Mouse (Mus musculus) common myeloid progenitor, adult 5-6 weeks (primary cell): Measurements from ENCODE around the gene Pdia6. TPM values are rescaled to one million over a fixed set of nuclear protein-coding genes. Genes with fewer than 3 reads are reported as not detected.
A peak's percentile ranks its signal among the peaks of the same experiment; 100 is the strongest.

Experiments used
- ATAC-seq: replicated peaks from 2 replicates; pipeline ENCODE4 v1.8.0; 2016; ENCODE audit warnings: low read depth, mild to moderate bottlenecking, moderate TSS enrichment, inconsistent platforms; ENCODE audit not compliant: poor library complexity, severe bottlenecking
- total RNA-seq: library from RNA; stranded (forward); fragments of 200-1000, 187-1606 nt; gene quantifications from 2 replicates; pipeline ENCODE4 v1.2.3, GENCODE M21; 2017

The Pdia6 gene
- total RNA-seq, 1 experiment from 2014 or later, result 278 TPM

- no peak for ATAC-seq
Observed at GRCm38 (mm10) chr12:17261005-17261404, 5.3 kb upstream of the Pdia6 start.

DNA sequence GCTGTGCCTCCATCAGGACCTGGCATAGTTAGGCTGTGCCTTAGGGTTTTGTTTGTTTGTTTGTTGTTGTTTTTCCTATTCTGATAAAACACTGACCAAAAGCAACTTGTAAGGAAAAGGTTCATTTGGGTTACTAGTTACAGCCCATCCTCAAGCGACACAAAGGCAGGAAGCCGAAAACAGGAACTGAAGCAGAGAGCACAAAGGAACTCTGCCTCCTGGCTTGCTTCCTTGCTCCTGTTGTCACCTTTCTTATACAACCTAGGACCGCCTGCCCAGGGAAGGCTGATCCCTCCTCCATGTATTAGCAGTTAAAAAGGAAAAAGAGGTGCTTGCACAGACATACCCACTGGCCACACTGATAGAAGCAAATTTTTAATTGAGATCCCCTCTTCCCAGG lies 2.5 kb upstream of the Pdia6 start:
- no peak for ATAC-seq

DNA sequence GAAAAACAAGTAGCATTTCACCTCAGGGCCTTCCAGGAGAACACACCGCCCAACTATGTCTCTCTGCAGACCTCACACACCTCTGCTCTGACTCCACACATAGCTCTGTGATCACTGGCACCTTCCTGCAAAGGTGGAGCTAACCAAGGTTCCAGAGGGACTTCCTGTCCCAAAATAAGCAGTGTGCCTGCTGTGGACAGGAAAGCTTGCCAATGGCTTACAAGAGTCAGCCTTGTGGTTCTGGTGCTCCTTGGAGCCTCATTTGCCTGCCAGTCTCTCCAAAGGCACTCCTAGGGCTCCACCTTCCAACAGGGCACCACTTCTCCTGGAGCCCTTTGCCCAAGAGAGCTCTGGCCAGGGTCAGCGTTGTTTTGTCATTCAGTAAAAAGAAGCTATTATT lies 1.5 kb upstream of the Pdia6 start:
- ATAC-seq, result no peak

- ATAC-seq, result no peak
Observed at GRCm38 (mm10) chr12:17266673-17266990, 287 bp downstream of the Pdia6 start.

DNA sequence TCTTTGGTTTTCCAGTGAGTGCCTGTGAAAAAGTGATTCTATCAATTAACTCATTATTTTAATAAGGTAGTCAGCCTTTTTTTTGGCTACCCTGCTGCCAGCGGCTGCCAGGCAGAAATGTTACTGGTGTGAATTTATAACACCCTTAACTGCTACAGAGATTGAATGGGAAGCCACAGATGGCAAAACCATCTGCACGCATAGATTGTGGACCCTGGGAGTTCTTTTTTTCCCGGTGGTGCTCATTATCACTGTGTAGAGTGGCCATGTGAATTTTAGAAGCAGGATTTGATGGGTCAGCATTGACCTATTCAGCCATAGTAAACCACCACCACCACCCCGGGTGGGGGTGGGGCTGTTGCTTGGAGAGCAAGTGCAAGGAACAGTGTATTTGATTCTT lies 971 bp downstream of the Pdia6 start:
- no peak for ATAC-seq

GRCm38 (mm10) chr12:17271272-17271671 lies 4.9 kb downstream of the Pdia6 start:
- peak; percentile 60 for ATAC-seq

DNA sequence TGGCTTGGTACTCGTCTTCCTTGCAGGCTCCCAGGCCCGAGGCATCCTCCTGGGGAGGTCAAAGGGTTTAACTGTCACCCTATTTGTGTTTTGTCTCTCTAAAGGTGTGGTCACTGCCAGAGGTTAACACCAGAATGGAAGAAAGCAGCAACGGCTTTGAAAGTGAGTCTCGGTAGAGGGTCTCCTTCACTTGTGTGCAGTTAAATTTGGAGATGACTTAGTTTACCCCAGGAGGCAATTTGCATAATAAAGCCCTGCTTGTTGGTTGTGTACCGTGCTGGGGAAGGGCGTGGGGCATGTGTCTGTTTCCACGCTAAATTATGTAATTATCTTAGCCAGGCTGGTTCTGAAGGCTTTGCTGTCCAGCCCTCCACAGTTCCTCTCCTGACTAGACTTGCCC lies 7.5 kb downstream of the Pdia6 start:
- ATAC-seq, result no peak

GRCm38 (mm10) chr12:17288496-17288895 lies 22.2 kb downstream of the Pdia6 start:
- ATAC-seq, result no peak

GRCm38 (mm10) chr12:17289060-17289459 lies 22.7 kb downstream of the Pdia6 start:
- no peak for ATAC-seq

GRCm38 (mm10) chr12:17289913-17290312 lies 23.6 kb downstream of the Pdia6 start:
- ATAC-seq, result no peak

DNA sequence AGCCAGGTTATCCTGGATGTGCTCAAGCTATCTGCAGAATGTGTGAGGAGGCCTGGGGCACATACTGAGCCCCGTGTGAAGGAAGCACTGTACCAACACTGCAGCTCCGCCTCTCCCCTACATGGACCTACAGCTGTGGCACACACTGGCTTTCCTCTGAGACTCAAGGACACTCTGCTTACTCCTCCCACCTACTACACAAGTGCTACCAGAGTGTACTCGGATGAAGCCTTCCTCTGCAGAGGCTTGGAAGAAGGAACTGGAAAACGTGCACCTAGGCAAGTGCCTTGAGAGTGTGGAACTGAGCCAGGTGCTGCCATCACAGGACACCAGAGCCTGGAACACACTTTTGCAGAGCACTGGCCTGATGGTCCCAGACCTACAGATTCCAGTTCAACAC lies 24.2 kb downstream of the Pdia6 start:
- no peak for ATAC-seq

GRCm38 (mm10) chr12:17296899-17297298 lies 30.6 kb downstream of the Pdia6 start:
- 0 out of 2 replicates have a peak, but pooled peaks have one; percentile 32 for ATAC-seq

DNA sequence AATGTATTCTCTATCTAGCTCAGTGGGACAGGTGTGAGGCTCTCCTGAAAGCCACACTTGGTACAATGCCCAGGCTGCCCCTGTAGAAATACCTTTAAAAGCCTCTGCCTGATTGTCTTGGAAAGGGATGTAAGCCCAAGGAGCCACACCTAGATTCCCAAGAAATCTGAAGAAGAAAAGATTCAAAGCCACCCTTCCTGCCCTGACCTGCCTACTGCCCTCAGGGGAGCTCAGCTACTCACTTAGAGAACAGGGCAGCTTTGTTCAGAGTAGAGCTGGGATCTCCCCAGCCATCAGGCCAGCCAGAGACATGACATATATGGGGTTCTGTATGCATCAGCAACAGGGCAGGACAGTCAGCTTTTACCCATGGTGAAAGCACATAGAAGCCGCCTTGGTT lies 33.6 kb downstream of the Pdia6 start:
- ATAC-seq, result no peak

DNA sequence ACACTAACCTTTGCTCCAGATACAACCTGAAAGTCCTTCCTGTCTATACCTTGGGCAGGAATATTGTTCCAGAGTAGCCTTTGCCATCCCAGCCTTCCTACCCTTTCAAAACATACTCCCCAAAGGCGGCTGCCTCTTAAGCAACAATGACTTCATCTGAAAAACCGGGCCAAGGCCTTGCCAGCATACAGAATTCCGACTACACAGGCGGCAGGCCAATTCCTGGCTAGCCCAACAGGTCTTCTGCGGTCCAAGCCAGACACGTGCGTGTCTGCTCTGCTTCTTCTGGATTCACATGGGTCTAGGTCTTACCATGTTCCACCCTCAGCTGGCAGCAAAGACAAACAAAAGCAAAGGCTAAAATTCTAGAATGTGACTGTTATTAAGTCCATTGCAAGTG lies 39.1 kb downstream of the Pdia6 start:
- ATAC-seq, result no peak

GRCm38 (mm10) chr12:17308246-17308645 lies 41.9 kb downstream of the Pdia6 start:
- 0 out of 2 replicates have a peak, but pooled peaks have one; percentile 15 for ATAC-seq

DNA sequence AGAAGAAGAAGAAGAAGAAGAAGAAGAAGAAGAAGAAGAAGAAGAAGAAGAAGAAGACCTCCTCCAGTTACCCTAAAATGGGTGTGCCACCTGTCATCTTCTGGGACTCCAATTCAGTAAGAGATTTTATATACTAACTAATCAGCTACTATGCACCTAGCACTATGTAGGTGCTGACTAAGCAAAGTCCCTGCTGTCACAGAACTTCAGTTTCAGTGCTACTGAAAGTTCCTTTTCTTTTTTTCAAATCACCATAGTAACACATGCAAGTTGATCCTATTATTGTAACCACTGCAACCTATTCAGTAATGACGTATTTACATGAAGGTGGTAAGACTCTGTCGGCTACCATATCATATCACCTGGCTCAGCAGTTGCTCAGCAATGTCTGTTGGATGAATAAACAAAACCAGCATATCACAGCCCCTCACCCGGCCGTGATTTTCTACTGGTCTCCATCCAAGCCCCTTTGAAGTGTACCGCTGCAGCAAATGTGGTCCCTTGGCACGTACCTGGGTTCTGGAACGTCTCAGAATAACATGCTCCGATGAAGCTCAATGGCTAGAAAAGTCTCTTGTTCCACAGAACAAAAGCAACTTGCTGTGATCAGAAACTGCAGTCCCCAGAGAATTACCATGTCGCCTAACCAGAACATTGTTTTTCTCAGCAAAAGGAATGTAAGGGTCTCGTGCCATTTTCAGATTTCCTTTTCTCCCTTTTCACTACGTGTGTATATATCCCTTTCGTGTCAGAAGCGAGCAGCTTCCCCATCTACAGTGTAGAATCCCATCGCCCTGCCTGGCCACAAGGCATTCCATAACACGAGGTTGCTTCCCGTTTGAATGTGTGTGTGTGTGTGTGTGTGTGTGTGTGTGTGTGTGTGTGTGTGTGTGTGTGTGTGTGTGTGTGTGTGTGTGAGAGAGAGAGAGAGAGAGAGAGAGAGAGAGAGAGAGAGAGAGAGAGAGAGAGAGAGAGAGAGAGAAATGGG lies 44.8 kb downstream of the Pdia6 start:
- ATAC-seq, result no peak

DNA sequence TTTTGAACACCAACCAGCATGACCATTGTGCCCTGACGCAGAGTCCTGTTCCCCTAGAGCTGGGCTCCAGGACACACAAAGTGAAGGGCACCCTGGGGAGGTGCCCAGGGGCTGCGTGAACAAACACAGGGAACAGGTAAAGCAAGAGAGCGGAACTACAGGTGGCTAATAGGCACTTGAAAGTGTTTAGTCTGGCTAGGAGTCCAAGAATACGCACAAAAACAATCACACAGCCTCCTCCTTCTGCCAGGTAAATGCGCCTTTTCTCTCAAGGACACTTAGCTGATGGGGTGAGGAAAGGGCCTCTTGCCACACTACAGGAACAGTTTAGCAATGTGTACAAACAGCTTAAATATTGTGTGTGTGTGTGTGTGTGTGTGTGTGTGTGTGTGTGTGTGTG lies 49.8 kb downstream of the Pdia6 start:
- no peak for ATAC-seq

DNA sequence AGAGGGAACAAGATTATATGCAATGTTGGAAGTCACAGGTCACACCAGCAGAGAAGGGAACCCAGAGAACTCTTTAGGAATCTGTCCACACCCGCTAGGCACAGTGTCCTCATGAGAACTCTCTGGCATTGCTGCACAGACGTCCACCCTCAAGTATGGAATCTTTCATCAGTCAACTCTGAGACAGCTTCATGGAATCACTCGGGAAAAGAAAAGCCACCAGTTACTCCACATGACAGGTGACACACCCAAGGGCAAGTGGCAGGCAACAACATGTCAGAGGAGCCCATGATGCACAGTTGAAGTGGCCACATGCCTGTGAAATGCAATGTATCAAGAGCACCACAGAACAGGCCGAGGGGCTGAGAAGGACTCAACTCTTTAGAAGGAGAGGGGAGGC lies 51.6 kb downstream of the Pdia6 start:
- no peak for ATAC-seq

DNA sequence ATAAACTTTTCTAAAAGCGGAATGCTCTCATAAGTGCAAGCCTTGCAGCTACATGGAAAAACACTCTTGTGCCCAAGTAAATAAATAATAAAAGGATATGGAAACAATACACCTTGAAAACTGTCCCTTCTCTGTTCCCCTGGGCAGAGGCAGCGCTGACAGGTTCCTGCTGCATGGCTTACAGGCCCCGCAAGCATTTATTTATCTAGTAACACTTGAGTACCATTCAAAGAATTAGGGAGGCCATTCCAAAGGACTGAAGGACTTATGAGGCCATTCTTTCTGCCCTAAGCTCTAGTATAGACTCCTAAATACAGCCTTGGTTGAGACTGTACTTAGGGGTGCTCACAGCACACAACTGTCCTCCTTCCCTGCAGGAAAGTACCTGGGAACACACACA lies 52.1 kb downstream of the Pdia6 start:
- no peak for ATAC-seq

DNA sequence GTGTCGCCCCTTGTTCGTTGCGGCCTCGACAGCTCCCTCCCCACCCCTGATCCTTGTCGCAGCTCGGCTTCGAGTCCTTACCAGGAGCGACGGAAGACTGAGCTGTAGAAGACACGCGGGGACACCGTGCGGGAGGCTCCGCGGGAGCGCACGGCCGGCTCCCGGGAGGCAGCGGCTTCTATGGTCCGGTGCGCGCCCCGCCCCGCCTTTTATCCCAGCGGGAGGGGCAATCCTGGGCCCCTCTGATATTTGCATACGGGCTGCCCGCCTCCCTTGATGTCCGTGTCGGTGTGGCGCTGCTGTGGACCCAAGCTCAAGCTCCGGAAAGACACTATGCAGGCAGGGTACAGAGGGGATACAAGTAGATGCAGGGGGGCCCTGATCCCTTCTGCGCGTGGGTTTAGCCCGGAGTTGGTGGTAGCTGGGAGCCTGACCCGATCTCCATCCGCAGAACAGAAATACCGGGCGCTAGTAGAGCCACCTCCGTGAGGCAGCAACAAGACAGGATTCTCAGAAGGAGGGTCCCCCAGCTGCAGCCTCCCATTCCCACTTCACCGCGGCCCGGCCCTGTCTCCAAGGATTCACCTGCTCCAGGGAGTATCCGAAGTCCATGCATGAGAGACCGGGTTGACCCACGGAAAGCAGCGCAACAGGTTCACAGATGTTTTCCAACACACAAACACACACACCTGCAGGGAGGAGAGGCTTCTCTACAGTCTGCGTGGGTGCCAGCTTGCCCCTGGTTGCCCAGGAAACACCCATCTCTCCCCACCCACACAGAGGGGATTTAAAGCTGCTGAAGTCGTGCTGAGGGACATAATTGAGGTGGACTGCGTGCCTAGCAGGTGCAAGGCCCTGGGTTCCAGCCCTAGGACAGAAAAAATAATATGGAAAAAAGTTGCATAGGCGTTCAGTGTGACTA lies 58.5 kb downstream of the Pdia6 start:
- ATAC-seq, result peak; percentile 64

DNA sequence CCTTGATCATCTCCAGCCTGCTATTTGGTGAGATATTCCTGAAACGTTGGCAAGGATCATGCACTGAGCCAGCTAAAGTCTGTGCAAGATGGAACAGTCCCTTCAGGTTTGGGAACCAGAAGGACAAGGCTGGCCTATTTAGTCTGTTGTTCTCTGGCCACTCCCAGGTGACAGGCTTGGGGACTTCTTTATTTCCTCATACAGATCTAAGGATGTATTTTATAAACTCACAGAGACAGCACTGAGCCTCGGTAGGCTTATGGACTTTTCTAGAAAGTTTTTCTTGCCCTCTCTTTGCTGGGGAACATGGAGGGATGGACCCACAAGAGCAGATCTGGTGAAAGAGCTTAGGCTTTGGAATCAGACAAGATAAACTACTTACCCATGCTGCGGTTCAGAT lies 62.9 kb downstream of the Pdia6 start, which contains the start of gene Atp6v1c2:
Gene Atp6v1c2, minus strand, starts transcription at position 101 of the 400 bp plus-strand sequence.
- ATAC-seq, result no peak
